Mouse (Mus musculus) liver, postnatal 0 days (tissue): ENCODE results near the gene F11r.

Experiments used
- CTCF ChIP-seq: sonication (generic); IDR thresholded peaks from 2 replicates; pipeline ENCODE4 v1.5.1; 2016; ENCODE audit warnings: antibody characterized with exemption, low read depth
- EP300 ChIP-seq: IDR thresholded peaks from 2 replicates; pipeline ENCODE4 v1.6.1; 2016; ENCODE audit warnings: antibody characterized with exemption, low read depth, mild to moderate bottlenecking

- TF ChIP-seq CTCF: no peak
- no peak for TF ChIP-seq EP300
Observed at GRCm38 (mm10) chr1:171435974-171436373, 1.4 kb upstream of the F11r start.
